Mouse (Mus musculus) testis, adult 2 months (tissue): ENCODE data around the gene Vti1a.

Experiments
- CTCF ChIP-seq: fragments of 200-500 bp; IDR thresholded peaks from 2 replicates; pipeline ENCODE4 v1.5.1; 2012; ENCODE audit warnings: low read depth, mild to moderate bottlenecking, inconsistent platforms, low read length, moderate library complexity; ENCODE audit not compliant: control insufficient read depth, insufficient read depth, insufficient replicate concordance
- POLR2A ChIP-seq: fragments of 200-500 bp; IDR thresholded peaks from 2 replicates; pipeline ENCODE4 v1.6.1; 2012; ENCODE audit warnings: low read depth, mild to moderate bottlenecking, inconsistent platforms, low read length, moderate library complexity; ENCODE audit not compliant: control insufficient read depth

DNA sequence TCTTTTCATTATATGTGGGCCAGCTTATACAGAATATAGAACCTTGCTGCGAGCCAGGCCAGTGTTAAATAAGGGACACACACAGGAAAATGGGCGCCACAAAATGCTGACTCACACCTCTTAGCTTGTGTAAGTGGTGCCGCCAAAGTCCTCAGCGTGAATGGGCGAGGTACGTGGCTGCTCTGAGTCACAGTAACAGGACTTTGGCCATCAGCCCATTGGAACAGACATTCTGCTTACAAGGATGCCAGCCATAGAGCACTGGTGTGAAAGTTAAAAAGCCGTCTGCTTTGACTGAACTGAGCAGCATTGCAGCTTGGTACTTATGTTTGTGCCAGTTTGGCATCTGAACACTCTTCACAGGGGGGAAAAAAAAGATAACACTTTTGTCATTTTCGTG, 107.9 kb downstream of the Vti1a start:
- no peak for TF ChIP-seq CTCF
- no peak for TF ChIP-seq POLR2A
